Mouse (Mus musculus): ENCODE measurements at regions not wholly inside any gene's neighbourhood (a gene's known extent, or its start where the extent isn't known, plus 50 kb on each side); places are given as distances from the start of the nearest gene placed in this dataset.

DNA sequence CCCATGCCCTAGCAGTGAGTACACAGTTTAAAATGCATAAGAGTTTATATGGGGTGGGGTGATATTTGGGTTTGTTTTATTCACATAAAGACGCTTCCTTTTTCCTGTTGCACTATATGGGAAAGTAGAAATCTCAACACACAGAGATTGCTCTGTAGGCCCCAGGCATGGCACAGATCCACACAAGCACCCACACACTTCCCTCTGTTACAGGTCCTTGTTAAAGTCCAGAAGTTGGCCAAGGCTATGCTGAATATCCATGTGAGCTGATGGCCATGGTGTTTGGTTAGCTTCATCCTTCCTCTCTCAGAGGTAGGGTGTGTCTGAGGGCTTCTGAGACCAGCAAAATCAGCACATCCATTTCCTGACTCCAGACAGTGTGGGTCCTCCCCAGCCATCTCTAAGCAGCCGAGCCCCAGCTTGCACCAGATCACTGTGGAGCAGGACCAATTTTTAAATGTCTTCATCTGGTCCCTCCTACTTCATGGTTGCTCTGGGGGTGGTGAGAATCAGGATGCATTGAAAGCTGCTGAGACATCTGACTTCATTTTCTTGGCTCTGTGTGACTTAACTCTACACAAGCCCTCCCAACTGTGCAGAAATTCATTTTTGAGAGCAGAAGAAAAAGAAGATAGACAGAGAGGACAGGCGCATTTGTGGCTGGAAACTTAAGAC is 360.3 kb upstream of the Nr3c2 start:
- DNase-seq (ENCODE audit: low read depth, low spot score) = peak; percentile 79

DNA sequence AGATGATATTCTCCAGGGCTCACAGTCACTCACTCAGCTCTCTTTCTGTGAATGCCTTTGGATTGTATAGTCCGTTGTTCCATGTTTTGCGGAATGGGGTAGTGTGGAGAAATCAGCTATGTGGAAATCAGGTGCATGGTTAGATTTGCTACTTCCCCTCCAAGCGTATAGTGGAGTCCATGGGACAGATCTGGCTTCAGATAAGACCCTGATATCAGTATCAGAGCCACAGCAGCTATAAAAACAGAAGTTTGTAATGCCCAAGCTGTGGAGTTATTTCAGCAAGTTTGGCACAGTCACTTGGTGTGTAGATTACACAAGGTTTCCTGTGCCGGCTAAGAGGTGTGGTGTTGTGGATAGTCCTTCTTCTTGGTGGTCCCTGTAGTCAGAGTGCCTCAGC is 359.6 kb upstream of the Nr3c2 start:
- no peak for DNase-seq (ENCODE audit: low read depth, low spot score)

DNA sequence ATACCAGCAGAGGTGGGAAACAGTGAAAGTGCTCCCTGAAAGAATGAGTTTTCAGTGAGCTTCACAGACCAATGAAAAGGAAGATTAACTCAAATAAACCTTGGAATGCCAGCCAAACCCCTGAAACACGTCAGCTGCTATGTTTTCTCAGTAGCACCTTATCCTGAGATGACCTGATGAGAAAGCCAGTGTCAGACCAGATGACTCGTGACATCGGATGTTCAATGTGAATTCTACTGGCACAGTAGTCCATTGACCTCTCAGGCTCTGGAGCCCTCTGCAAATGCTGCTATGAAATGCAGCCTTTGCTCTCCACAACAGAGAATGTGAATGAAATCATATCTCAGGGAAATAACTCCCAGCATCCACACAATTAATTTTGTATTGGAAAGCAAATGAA is 358.6 kb upstream of the Nr3c2 start:
- DNase-seq (ENCODE audit: low read depth, low spot score) = no peak

DNA sequence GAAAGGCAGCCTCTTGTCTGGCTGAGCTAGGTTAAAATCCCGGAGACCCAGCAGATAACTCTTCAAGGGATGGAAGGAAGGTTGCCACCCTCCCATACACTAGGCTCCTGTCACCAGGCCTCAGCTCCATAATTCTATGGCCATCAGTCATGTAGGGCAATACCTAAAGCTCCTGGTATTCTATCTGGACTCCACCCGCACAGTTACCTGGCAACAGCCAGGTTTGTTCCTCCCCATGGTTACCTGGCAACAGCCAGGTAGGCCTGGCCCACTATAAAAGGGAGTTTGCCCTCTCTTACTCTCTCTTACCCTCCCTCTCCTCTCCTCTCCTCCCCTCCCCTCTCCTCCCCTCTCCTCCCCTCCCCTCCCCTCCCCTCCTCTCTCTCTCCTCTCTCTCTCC is 347.6 kb upstream of the Nr3c2 start:
- no peak for DNase-seq (ENCODE audit: low read depth, low spot score)

DNA sequence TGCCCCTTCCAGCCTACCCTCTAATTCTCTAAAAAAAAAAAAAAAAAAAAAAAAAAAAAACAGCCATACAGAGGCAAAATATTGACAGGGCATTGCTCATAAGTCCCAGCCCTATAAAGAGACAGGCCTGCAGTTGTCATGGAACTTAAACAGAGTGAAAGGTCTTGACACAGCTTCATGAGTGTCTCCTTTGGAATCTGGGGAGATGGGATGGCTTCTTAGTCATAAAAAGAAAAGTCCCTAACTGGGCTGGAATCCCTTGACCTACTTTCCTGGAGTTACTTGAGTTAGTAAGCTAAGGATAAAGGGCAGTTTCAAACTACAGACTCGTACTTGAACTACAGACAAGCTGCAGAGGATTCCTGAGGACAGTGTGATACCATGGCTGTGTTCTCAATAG is 297.7 kb upstream of the Nr3c2 start:
- DNase-seq (ENCODE audit: low read depth, low spot score) = no peak

DNA sequence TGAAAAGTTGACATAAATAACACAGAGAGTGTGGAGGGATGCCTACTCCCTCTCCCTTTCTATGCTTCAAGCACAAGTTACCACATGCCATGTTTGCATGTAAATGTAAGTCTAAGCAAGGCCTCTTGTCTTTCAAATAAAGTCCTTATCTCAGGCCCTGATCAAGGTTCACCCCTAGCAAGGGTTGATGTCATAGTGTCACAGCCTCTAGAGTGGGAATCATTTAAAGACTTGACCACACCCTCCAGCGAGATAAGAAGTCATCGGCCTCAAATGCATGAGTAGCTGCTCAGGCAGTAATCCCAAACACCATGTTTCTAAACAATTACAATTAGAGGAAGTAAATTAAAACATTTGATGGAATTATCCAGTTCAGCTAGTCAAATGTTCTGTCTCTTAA is 280.5 kb upstream of the Nr3c2 start:
- no peak for DNase-seq (ENCODE audit: low read depth, low spot score)

DNA sequence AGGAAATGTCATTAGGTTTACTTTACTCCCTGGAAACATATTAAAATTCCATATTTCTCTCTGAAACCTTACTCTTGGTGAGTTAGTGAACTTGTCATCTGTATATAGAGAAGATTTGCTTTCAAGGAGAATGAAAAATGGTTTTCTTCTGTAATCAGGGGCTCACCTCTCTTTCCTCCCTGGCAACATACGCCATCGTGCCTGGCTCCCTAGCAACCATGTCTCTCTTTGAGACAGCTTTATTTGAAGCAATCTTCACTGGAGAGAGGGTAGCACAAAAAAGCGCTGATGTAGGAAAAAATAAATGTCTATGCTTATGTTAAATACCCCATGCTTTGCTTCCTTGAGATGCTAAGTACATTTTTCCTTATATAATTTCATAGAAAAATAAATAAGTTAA is 278.4 kb upstream of the Nr3c2 start:
- DNase-seq (ENCODE audit: low read depth, low spot score) = no peak

DNA sequence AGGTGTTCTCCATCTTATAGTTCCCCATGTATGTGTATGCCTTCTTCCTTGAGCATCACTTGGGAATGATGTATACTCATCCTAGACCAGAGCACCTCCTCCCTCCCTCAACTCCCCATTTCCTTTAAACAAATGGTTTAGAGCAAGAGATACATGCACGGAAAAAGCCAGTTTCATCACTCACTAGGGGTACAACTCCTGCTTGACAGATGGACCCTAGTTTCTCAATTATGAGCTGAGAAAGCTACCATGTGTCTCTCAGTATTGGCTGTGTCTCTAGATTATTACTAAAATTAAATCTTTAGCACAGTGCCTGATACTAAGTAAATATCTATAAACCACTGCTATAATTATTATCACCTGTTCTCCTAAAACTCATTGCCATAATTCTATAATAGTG is 266.2 kb upstream of the Nr3c2 start:
- DNase-seq (ENCODE audit: low read depth, low spot score) = peak; percentile 29
